Comparison of ENCODE assay signal across 1 mouse cellular context in genomic region chr12:32897199-32898120, GRCm38 (mm10).
A peak's percentile ranks its signal among the peaks of the same experiment; 100 is the strongest.
TF ChIP-seq lines count a peak whose summit lies in the region.

No protein-coding gene starts in this region.

TF ChIP-seq in CH12.LX, 34 proteins besides CTCF, POLR2A, EP300 and RAD21 (continued from another document):
- no peak for TF ChIP-seq USF1 (IDR thresholded peaks at IDR 0.05; ENCODE audit: low read depth, low read length)
- TF ChIP-seq NRF1 (IDR thresholded peaks at IDR 0.05; ENCODE audit: low read depth, low read length) = no peak
- no peak for TF ChIP-seq PAX5 (IDR thresholded peaks at IDR 0.05; ENCODE audit: low read length)
- no peak for TF ChIP-seq JUND (conservative IDR thresholded peaks at IDR 0.05; ENCODE audit: low read depth, low read length)
- TF ChIP-seq NELFE (IDR thresholded peaks at IDR 0.05; ENCODE audit: low read depth, low read length) = peak; percentile 25; the same call in 1 of the 2 replicates
- no peak for TF ChIP-seq POLR2AphosphoS2 (IDR thresholded peaks at IDR 0.05; ENCODE audit: low read depth, low read length)
- TF ChIP-seq TBP (conservative IDR thresholded peaks at IDR 0.05; ENCODE audit: low read depth, low read length) = no peak
- TF ChIP-seq IRF4 (IDR thresholded peaks at IDR 0.05; ENCODE audit: low read depth, low read length) = no peak
- TF ChIP-seq ELF1 (IDR thresholded peaks at IDR 0.05; ENCODE audit: low read depth, low read length) = no peak
- TF ChIP-seq BHLHE40 (IDR thresholded peaks at IDR 0.05; ENCODE audit: low read depth, low read length) = peak; percentile 58
- TF ChIP-seq MXI1 (IDR thresholded peaks at IDR 0.05; ENCODE audit: low read depth, low read length) = no peak
- TF ChIP-seq UBTF (IDR thresholded peaks at IDR 0.05; ENCODE audit: low read depth, low read length) = no peak
TF ChIP-seq in CH12.LX: peak in this region for 6.
